Mouse (Mus musculus): ENCODE results near the gene Disp3.

The Disp3 gene

DNA sequence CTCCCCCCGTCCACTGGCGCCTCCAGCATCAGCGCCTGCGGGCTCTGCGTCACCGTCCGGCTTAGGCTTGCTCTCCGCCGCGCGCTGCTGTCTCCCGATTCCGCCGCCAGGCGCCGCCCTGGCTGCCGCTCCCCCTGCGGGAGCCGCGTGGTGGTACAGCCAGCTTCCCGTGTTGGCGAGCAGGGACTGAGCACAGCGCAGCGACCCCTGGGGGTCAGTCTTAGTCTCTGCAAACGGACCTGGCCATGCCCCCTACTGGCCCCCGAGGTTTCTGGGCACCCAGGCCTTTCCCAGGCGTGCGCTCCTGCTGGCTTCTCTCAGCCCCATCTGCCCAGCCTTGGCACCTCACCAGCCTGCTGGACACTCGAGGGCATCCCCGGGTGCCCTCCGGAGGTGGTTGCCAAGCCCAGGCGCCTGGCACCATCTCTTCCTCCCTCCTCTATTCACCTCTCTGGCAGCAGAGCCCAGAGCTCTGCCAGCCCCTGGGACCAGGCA is 337 bp upstream of the Disp3 start:
- DNase-seq: peak; percentile 97

DNA sequence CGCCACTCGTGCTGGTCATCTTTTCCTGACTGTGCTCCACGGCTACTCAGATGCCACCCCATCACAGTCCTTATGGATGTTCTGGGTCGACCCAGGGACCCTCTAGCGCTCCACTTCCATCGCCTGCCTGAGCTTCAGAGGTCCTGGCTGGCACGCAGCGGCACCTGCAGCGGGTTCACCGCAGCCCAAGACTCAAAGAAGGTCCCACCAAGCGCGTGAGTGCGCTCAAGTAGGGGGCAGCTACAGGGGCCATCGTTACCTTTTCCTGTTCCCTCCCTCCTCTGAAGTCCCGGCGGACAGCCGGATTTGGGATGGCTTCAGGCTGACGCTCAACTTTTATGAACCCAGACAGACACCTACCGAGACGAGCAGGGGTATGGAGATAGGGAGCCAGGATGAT is 724 bp downstream of the Disp3 start:
- peak in 1 of 2 experiments; percentile 55 for DNase-seq

DNA sequence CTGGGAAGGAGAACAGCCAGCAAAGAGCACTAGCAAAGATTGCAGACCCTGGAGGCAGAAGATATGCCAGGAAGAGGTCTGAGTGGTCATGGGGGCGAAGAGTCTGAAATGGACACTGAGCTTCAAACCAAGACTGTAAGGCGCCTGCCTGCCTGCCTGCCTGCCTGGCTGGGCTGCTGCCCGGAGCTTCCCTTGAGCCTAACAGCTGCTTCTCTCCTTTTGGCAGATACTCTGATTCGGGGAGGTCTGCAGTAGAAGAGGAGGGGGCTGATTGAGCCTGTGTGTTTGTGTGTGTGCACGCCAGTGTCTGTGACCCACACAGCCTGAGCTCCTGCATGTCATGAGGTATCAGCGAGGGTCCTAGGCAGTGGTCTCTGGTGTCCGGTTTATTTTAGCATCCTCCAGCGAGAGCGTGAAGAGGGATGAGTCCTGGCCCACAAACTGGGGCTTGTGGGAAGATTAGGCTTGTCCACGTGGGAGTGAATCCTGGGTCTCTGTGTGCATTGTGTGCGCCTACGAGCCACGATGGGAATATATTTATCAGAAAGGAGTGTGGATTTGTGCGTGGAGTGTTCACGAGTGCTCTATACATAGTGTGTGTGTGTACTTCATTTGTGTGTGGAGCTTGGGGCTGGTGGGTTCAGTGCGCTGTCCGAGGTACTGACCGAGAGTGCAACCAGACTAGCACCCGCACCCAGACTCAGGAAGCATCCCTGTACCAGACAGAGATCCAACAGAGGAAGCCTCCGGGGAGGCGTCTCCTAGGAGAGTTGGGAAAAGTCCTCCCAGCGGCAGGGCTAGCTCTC is 1.3 kb downstream of the Disp3 start:
- peak; percentile 69 to 71 for DNase-seq

DNA sequence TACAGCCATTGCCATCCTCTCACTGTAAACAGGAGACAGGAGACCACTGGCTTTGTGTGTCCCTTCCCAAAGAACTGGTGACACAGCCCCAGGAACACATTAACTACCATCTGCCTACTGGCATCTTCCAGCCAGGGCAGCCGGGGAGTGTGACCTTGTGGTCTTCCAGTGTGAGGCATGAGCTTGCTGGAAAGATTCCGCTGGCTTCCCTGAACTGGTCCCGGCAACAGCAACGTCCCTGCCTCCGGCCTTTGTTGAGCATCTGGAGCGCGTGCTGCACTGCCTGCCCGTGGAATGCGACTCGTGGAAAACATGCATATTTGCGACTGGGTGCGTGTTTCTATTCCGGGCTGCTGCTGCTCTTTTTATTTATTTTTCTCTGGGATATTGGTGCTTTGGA is 3.5 kb downstream of the Disp3 start:
- DNase-seq: peak; percentile 70 to 75

DNA sequence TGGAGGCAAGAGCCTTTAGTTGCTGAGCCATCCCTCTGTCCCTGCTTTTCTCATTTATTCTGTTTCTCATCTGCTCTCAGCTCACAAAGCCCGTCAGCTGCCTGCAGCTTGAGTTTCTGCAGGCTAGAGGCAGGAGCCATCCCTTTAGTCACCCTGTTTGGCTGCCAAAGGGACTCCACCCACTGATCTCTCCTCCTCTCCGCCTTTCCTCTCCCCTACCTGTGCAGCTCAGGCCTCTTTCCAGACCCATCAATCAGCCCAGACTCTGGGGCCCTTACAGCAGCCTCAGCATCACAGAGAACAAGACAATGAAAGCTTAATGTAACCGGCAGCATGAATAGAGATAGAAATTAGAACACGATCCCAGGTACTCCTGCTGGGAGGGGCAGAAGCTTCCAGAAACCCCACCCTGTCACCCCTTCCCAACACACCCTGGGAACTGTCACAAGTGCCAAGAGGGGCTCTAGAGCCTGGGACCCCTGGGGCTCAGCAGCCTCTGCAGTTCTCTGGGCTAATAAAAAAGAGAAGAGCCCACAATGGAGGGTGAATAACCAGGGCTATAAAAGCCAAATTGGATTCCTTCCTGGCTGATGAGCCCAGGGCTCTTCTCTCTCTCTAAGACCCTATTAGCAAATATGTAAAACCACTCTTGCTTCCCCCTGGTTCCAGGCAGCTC is 10.8 kb downstream of the Disp3 start:
- no peak for DNase-seq

DNA sequence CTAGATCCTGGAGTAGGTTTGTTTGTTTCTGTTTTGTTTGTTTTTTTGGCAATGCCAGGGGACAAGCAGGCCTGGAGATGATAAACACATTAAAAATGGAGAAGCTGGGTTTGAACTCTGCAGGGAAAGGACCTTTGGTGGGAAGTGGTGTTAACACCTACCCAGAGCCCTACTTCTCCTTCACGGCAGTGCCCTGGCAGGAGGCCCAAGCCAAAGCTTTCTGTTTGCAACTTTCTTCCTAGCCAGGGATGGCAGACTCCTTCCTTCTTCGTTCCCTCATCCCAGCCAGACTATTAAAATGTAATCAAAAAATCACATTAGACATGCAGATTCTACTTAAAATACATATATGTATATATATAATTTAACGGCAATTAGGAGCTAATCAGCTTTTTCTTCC is 13.1 kb downstream of the Disp3 start:
- peak; percentile 53 to 54 for DNase-seq

DNA sequence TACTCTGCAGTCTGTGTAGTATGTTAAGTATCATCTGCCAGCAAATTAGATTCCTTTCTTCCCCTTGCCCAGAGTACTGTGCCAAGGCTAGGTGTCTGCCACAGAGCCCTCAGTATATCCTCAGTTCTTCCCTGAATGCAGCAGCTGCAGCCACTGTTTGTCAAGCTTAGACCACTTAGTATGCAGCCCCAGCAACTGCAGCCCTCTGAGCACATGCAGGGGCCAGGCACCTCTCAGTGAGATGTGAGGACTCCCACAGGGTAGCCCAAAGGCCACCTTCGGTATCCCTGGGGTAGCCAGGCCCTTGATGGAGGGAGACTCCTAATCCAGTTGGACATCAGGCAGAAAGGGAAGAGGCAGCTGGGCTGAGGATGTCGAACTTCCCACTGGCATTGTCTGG is 14.5 kb downstream of the Disp3 start:
- DNase-seq: no peak

DNA sequence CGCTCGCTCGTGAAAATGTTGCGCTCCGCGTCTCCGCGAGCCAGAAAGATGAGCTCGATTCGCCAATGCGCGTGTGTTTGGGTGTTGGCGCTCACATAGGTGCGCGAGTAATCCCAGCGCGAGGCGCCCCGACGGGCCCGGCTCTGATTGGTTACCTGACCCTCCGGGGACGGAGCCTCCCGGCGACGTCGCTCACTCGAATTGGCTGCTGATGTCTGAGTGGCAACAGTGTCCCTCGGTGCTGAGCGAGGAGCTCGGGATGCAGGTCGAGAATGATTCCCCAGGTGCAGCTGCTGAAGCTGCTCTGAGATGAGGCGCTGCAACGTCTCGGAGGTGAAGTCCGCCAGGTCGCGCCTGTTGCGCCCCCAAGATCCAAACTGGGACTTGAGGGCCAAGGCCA is 16.1 kb downstream of the Disp3 start:
- no peak for DNase-seq

DNA sequence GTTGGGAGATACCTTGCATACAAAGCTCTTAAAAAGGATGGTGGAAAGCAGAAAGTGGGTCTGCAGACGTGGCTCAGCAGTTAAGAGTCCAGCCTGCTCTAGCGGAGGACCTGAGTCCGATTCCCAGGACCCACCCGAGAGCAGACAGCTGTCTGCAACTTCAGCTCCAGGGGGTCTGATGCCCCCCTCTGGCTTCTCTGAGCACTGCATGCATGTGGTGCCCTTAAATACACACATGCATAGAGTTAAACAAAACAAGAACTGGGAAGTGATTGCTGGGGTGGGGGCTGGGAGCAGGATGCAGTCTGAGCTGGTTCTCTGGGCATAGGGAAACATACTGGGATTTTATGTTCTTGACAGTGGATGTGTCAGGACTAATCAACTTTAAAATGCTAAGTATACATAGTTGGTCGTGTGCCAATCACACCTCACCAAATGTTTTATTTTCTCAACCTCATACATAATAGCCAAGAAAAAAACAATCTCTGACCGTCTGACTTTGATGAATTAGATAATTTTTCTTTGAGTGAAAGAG is 20.7 kb downstream of the Disp3 start:
- DNase-seq: no peak

DNA sequence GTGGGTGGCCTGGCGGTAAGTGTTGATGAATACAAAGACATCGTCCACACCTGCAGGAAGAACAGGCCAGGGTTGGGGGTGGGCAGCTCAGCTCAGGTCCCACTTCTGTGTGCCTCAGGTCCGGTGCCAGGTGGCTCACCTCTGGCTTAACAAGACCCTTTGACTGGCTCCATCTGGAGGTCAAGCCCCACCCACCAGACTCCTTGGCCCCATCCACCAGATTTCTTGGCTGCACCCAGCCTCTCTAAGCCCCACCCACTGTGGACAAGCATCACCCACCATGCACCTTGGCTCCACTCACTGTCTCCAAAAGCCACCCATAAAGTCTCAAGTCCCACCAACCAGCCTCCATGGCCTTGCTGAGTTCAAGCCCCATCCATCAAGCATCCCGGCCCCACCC is 27.8 kb downstream of the Disp3 start:
- DNase-seq: no peak

DNA sequence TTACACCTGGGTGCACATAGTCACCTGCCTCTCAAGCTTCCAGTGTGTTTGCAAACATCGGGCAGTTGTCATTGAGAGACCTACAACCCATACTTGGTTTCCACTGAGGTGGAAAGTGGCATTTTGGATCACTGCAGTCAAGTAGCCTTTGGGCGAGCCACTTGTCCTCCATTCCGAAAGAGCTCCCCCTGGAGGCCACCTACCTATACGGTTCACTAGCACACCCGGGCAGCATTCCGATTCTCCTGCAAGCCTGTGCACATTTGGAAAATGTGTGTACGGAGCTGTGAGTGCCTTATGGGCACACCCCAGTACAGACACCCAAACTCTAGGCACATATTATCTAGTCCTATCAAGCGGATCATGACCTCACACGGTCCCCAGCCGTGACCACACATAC is 38.4 kb downstream of the Disp3 start:
- peak in 1 of 2 experiments; percentile 50 for DNase-seq

DNA sequence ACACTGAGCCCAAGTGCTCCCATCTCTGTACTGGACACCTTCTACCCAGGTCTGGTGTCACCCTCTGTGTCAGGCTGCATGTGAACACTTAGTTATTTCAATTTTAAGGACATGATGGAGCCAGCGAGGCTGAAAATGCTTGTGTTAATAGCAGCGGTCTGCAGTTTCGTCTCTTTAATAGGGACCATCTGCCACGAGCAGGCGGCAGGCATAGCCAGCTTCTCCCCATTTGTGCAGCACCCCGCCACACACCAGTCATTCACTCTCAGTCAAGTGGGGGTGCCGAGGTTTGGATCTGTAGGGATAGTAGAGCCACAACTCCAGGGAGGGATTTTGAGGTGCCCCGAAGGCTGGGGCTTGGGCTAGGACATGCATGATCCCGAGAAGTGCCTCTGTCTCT is 47.4 kb downstream of the Disp3 start:
- peak in 1 of 2 experiments; percentile 30 for DNase-seq

DNA sequence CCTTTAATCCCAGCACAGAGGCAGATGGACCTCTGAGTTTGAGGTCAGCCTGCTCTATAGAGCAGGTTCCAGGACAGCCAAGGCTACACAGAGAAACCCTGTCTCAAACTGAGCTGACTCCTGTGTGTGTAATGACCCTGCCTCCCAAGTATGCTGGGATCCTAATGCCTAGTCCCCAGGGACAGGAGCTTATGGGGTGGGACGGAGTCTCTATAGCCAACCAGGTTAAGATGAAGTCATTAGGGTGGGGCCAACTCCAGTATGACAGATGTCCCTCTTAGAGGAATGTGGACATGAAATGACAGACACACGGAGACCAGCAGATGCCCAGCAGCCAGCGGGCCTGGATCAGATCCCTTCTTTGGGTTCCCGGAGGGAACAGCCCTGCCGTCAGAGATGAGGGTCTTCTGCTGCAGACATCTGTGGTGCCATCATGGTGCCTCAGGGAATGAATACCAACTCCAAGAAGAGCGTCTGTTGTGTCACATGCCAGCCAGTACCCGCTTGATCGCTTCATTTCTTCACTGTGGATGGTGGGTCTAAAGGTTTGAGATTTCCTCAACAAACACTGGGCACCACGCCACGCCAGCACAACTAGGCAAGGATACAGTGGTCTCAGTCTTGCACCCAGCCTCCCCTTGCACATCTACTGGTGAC is 48.2 kb downstream of the Disp3 start:
- DNase-seq: peak; percentile 78

DNA sequence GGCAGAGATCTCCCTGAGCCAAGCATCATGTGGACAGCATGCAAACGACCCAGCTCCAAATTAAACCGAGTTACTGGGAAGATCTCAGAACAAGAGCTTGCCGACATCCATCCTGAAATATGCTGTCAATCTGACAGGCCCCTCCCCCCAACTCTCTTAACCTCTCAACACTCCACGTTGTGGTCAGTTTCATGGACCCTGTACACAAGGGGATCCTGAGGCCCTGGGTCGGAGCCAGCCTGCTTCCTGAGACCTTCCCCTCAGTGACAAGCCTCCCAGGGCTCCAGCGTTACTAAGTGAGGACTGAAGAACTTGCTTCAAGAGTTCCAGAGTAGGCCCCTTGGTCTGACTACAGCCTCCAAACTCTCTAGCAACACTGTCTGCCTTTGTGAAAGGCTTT is 48.8 kb downstream of the Disp3 start:
- peak; percentile 51 to 58 for DNase-seq

DNA sequence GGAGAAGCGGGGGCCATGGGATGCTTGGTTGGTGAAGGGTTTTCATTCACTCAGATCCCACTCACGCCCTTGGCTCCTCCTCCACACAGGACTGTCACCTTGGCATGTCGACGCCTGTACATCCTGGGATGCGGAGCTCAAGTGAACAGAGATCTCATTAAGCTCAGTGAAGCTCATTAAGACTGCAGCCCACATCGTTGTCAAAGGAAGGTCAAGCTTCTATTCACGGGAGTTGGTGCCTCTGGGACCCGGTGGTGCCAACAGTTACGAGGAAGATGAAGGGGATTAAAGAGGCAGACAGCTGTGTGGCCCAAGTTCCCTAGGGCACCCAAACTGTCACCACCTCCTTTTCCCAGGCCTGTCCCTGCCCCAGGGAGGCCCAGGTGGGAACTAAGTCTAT is 49.5 kb downstream of the Disp3 start:
- DNase-seq: peak in 1 of 2 experiments; percentile 30

DNA sequence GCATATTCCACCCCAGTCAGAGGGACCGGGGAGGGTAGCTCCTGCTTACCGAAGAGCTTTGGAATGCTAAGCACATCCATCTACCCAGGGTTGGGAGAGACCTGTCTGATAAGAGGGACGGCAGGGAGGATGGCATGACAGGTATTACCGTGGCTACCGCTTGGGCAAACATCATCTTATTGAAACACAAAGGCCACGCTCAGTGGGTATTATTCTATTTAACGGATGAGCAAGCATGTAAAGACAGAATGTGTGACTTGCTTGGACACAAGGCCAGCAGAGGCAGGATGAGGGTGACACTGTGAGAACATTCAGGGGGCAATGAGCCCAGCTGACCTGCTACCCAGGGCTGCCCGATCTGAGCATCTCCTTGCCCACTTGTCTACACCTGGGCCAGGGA is 51.1 kb downstream of the Disp3 start:
- DNase-seq: no peak

DNA sequence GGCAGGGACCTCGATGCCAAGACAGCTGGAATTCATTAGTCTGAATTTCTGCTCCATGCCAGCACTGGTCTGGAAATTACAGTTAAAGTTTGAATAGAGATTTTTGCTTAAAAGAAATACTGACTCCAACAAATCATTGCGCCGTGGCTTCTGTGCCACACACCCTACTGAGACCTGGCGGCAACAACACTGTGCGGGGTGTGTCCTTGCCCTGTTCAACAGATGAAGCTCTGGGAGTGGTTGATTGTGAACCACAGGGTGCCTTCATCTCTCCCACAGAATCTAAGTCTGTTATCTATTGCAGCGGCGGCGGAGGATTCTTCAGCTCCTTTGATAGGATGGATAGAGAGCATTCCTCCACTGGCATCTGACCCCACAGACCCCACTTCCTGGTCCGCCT is 54.7 kb downstream of the Disp3 start:
- peak; percentile 48 to 55 for DNase-seq

DNA sequence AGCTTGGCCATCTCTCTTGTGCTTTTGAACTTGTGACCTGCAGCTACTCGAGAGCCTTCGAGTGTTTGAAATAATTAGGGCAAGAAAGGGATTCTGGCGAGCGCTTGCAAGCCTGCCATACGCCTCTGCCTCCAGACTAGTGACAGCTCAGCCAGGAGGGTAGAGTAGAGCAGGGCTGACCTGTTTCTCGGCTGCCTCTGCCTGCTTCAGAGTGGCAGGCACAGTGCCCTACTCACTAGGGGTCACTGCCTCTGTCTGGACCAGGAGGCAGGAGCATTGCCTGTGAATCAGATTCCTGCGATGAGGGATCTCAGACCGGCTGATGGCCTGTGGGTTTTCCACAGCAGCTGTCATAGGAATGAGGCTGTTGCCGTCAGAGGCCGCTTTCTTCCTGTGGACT is 55.1 kb downstream of the Disp3 start:
- peak; percentile 58 to 67 for DNase-seq

DNA sequence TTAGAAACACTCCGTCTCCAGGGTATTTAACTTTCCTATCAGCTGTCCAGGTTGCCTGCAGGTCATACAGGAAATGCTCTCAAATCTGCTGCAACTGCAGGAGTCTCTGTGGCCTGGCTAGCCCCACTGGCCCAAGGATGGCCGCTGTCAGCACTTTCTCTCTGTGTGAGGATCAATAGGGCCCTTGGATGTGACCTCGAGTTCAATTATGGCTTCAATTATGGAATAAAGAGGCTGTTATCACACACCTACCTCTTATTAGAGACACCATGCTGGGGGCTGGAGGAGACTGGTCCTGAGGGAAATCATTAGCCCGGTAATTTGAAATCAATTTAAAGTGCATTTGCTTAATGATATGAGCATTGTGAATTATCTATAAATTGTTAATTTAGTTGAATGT is 55.6 kb downstream of the Disp3 start:
- no peak for DNase-seq

DNA sequence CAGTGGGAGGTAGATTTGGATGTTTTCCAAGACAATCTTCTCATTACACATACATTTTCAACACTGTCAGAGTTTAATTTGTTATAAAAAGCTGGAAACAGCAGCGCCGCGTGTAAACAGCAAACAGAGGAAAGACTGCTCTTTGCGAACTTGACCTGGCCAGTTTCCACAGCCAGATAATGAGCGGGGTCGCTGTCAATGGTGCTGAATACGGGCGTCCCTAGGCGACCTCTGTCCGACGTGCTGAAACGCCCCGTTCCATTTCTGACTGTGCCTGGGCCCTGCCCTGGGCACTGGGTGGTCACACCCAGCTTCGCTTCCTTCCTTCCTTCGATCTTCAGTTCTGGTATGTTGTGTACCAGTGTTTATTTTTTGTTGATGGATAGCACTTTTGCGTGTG is 58.1 kb downstream of the Disp3 start:
- DNase-seq: peak in 1 of 2 experiments; percentile 51

DNA sequence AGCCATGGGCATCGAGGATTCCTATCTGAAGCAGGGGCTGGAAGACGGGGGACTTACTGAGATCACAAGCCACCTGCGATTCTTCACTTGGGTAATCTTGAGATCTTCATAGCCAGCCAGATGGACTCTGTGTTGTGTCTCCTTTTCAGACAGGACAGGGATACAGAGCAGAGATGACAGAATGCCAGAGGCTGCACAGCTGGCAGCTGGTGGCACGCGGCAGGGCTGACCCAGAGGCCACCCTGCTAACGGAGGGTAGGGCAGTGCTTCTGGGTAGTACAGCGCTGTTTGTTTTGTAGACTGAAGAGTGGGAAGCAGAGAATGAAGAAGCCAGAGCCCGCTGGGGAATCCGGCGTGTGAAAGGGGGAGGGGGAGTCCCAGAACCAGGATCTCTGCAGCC is 64.8 kb downstream of the Disp3 start:
- no peak for DNase-seq

DNA sequence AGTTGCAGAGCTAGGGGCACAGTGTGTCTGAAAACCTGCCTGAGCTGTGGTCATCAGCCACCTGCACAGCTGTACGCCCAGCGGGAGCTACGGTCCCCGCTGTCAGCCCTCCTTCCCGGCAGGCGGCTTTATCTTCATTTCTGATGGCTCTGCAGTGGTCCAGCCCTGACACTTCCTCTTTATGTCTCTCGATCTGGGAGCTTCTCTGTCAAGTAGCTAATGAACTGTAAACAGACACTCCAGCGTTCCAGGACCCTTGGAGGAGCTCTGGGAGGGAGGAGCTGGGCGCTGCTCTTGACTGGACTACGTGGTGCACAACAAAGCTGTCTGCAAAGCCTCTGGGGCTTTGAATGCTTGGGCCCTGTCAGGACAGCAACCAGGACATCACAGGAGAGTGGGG is 67.1 kb downstream of the Disp3 start:
- peak; percentile 32 to 52 for DNase-seq

DNA sequence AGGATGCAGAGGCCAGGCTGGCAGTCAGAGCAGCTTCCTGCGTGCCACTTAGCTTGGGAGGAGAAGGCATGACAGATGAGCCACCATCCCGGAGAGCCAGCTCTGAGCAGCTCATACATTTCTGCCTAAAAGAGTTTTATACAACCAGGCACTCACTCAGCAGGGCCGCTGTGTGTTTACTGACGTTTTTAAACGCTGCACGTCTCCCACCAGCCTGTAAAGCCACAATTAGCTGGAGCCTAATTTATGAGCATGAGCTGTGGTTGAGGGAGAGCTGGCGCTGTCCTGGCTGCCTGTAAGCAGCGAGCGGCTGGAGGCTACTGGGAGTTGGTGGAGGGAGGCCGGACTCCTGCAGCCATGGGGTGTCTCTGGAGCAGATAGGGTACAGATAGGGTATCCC is 69.5 kb downstream of the Disp3 start:
- DNase-seq: no peak

All from cerebellum, postnatal 10 days (tissue).